Mouse (Mus musculus) adrenal gland, postnatal 25 days (tissue): ENCODE results near the gene Soga1. TPM values are rescaled to one million over a fixed set of nuclear protein-coding genes. Genes with fewer than 3 reads are reported as not detected.

Experiments used
- DNase-seq: peaks from one replicate; pipeline ENCODE4 v3.0.0; 2021; ENCODE audit warnings: mixed read lengths
- total RNA-seq: library from RNA; stranded (reverse); gene quantifications from 2 replicates; pipeline ENCODE4 v1.2.3, GENCODE M21; 2021

The Soga1 gene
- total RNA-seq, 1 experiment from 2014 or later = 49.1 TPM

- DNase-seq = no peak
Measured at GRCm38 (mm10) chr2:157063241-157063700, 15.8 kb downstream of the Soga1 start.

DNA sequence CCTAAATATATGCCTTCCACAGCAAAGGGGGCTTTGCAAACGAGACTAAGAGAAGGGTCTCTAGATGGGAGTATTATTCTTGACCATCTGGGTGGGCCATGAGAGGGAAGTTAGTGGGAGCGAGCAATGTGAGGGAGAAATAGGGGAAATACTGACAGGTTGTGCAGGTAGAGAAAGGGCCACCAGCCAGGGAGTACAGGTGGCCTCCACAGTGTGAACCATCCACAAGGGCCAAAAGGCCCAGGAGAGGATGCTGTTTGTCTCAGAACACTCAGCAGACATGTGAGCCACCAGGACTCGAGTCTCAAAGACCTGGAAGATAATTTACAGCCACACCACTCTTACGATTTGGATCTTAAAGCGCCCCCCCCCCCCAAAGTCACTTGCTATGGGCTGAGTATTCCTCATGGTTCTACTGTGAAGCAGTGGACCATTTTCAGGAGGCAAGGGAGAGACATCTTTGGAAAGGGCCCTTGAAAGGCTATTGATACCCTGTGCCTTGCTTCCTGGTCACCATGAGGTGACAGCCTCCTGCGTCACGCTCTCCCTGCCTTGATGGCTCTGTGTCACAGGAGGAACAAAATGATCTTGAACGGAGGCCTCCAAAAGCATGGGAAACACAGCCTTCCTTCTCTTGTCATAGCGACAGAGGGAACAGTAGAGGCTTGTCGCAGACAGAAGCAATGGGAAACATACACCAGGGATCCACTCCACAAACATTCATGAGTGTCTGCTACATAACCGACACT, 18.3 kb downstream of the Soga1 start:
- DNase-seq = no peak

GRCm38 (mm10) chr2:157060037-157060436, 19.0 kb downstream of the Soga1 start:
- no peak for DNase-seq

DNA sequence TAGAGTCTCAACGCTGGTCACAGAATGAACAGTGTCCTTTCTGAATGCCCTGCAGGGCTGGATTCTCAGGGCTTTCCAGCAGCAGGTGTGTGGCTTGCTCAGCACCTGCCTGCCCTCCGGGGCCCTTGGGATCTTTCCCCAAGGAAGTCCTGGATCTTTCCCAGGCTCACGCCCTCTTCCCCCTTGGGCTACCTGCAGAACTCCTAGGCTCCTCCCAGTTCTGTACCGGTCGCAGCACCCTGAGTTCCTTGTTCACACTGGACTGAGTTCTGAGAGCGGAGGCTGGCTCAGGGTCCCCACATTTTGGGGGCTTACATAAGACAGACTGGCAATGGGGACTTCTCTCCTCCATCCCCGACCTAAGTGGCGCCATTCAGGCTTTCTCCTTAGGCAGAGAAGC, 19.9 kb downstream of the Soga1 start:
- DNase-seq = no peak

- DNase-seq = peak; percentile 39
Measured at GRCm38 (mm10) chr2:157058342-157058998, 20.6 kb downstream of the Soga1 start.

GRCm38 (mm10) chr2:157057758-157058157, 21.3 kb downstream of the Soga1 start:
- DNase-seq = no peak

GRCm38 (mm10) chr2:157057186-157057585, 21.9 kb downstream of the Soga1 start:
- DNase-seq = no peak

GRCm38 (mm10) chr2:157055721-157056120, 23.3 kb downstream of the Soga1 start:
- DNase-seq = no peak

- DNase-seq = peak; percentile 56
Measured at GRCm38 (mm10) chr2:157054816-157055215, 24.2 kb downstream of the Soga1 start.

- DNase-seq = peak; percentile 78
Measured at GRCm38 (mm10) chr2:157054297-157054696, 24.8 kb downstream of the Soga1 start.

- no peak for DNase-seq
Measured at GRCm38 (mm10) chr2:157053787-157054186, 25.3 kb downstream of the Soga1 start.

DNA sequence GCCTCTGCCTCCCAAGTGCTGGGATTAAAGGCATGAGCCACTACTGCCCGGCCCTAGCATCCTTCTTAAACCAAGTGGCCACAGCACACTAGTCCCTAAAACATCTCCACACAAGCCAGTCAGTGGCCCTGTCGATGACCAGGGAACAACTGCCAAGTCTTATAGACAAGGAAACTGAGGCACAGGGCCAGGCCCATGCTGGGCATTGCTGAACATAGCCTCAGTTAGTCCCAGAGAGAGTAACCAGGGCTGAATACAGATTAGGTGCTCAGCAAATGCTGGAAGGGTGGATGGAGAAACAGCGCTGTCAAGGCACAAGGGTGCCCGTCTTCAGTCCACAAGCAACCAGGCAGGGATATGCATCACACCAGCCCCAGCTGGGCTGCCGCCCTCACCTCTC, 25.9 kb downstream of the Soga1 start:
- DNase-seq = no peak

DNA sequence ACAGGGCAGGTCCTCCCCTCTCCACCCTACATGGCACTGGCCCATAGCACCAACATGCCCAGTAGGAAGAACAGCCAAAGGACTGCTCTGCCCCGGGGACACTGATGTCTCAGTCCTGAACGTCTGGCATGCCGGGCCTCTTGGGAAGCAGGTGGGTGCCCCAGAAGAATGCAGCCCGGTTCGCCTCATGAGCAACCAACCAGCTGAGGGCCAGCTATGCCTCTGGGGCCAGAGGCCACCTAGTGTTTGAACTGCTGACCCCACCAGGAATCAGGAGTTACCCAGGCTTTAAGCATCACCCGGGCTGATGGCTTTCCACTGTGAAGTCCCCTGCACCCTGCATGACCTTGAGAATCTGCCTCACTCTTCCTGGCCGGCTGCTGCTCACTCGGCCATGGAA, 26.6 kb downstream of the Soga1 start:
- DNase-seq = peak; percentile 18

DNA sequence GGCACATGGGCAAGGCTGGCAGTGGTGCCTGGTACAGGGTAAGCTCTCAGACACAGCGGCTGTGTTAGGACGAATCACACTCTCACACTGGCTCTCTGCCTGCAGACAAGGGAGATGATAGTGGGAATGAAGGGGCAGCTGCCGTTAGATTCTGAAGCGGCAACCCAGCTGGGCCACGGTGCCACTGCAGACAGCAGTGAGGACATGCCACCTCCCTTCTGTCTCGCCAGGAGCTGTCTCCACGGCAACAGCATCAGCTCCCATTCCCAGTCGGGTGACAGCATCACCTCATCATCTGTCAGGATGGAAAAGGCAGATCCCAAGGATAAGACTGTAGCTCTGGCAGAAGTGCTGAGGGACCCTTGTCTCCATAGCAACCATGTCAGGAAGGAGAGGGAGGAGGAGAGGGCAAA, 29.2 kb downstream of the Soga1 start:
- no peak for DNase-seq

GRCm38 (mm10) chr2:157048395-157049181, 30.5 kb downstream of the Soga1 start:
- no peak for DNase-seq

- no peak for DNase-seq
Measured at GRCm38 (mm10) chr2:157046956-157047355, 32.1 kb downstream of the Soga1 start.

GRCm38 (mm10) chr2:157045932-157046331, 33.1 kb downstream of the Soga1 start:
- DNase-seq = no peak

GRCm38 (mm10) chr2:157043987-157044386, 35.1 kb downstream of the Soga1 start:
- no peak for DNase-seq

GRCm38 (mm10) chr2:157043556-157043955, 35.5 kb downstream of the Soga1 start:
- no peak for DNase-seq

DNA sequence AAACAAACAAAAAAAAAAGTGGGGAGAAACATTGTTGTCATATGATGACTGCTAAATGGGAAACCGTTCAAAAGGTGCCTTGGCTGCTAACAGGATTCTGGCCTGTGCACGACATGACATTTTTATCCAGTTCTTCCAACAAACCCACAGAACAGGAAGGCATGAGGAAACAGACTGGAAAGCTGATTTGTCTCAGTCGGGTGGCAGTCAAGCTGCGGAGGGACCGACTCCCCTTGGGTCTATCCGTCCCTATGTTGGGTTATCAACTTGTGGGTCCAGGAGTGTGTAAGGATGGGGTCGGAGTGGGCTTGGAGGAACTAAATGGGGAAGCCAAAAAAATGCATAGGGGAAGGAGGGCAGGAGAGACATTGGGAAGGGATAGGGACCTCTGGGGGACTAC, 37.6 kb downstream of the Soga1 start:
- DNase-seq = no peak

- DNase-seq = no peak
Measured at GRCm38 (mm10) chr2:157040649-157041046, 38.4 kb downstream of the Soga1 start.

- peak; percentile 50 for DNase-seq
Measured at GRCm38 (mm10) chr2:157039900-157040648, 39.0 kb downstream of the Soga1 start.
